Mouse (Mus musculus): Measurements from ENCODE around the gene Ppp2r5a. TPM values are rescaled to one million over a fixed set of nuclear protein-coding genes. Genes with fewer than 3 reads are reported as not detected.

The Ppp2r5a gene
- polyA plus RNA-seq, 1 experiment = 44.7 TPM

- TF ChIP-seq CTCF (IDR thresholded peaks at IDR 0.05; ENCODE audit: borderline replicate concordance, insufficient read depth, low read depth, low read length) (no peak), POLR2A (IDR thresholded peaks at IDR 0.05; ENCODE audit: borderline replicate concordance, insufficient read depth, low read length) (no peak)
- peaks cover 5% of the 10 kb centered on the region; the same call in 1 of the 2 replicates for H3K4me1 ChIP-seq (ENCODE audit: control insufficient read depth, insufficient read depth, low read length)
Measured at GRCm38 (mm10) chr1:191311296-191311898, 91.7 kb downstream of the Ppp2r5a start.

DNA sequence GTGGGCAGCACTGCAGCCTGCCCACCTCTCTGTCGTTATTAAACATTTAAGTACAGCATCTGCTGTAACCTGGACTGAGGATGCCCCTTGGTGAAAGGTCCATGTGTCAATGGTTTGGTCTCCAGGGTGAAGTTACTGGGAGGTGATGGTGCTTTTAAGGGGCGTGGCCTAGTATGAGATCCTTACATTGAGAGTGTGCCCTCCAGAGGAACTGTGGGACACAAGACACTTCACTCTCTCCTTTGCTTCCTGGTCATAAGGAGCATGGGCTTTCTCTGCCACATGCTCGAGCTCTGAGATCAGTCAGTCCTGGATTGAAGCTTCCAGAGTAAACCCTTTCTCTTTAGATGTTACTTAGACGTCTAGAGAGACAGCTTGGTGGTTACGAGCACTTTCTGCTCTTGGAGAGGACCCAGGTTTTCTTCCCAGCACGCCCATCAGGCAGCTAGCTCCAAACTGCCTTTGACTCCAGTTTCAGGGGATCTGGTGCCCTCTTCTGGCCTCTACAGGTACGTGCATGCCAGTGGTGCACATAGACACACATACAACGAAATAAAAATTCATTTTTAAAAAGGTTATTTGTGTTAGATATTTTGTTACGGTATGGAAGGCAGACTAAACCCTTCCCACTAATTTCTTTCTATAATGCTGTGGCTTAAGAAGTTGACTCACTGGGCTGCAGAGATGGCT, 95.2 kb downstream of the Ppp2r5a start:
- no peak for DNase-seq
- Histone ChIP-seq H3K27ac (ENCODE audit: insufficient read depth, low read length) (no peak overlapping the region), H3K4me1 (ENCODE audit: control insufficient read depth, insufficient read depth, low read length) (peaks cover under 1% of the 10 kb centered on the region; the same call in 1 of the 2 replicates), H3K27me3 (ENCODE audit: control insufficient read depth, insufficient read depth, low read length) (no peaks in the 10 kb centered on the region), H3K4me3 (replicated peaks; ENCODE audit: insufficient read depth, low read depth, low read length) (no peak overlapping the region)
- 76% methylated on average over 9 of the region's 9 CpGs for WGBS
- TF ChIP-seq POLR2A (IDR thresholded peaks at IDR 0.05; ENCODE audit: borderline replicate concordance, insufficient read depth, low read length) = no peak
- TF ChIP-seq CTCF (IDR thresholded peaks at IDR 0.05; ENCODE audit: borderline replicate concordance, insufficient read depth, low read depth, low read length) = peak; percentile 34; the same call in 1 of the 2 replicates

More at GRCm38 (mm10) chr1:191311296-191311898, 91.7 kb downstream of the Ppp2r5a start:
- H3K27ac ChIP-seq (ENCODE audit: insufficient read depth, low read length) = no peak overlapping the region
- no peak overlapping the region for H3K4me3 ChIP-seq (replicated peaks; ENCODE audit: insufficient read depth, low read depth, low read length)
- H3K27me3 ChIP-seq (ENCODE audit: control insufficient read depth, insufficient read depth, low read length) = no peaks in the 10 kb centered on the region
- no peak for DNase-seq
- WGBS = 72% methylated on average over 4 of the region's 4 CpGs

GRCm38 (mm10) chr1:191306316-191306715, 96.8 kb downstream of the Ppp2r5a start:
- no peak for DNase-seq
- H3K27ac ChIP-seq (ENCODE audit: insufficient read depth, low read length) = no peak overlapping the region
- H3K27me3 ChIP-seq (ENCODE audit: control insufficient read depth, insufficient read depth, low read length) = no peaks in the 10 kb centered on the region
- H3K4me1 ChIP-seq (ENCODE audit: control insufficient read depth, insufficient read depth, low read length) = no peaks in the 10 kb centered on the region
- TF ChIP-seq CTCF (IDR thresholded peaks at IDR 0.05; ENCODE audit: borderline replicate concordance, insufficient read depth, low read depth, low read length) (0 out of 2 replicates have a peak, but pooled peaks have one; percentile 4), POLR2A (IDR thresholded peaks at IDR 0.05; ENCODE audit: borderline replicate concordance, insufficient read depth, low read length) (no peak)
- 79% methylated on average over 9 of the region's 9 CpGs for WGBS
- H3K4me3 ChIP-seq (replicated peaks; ENCODE audit: insufficient read depth, low read depth, low read length) = no peak overlapping the region

GRCm38 (mm10) chr1:191305610-191306009, 97.5 kb downstream of the Ppp2r5a start:
- Histone ChIP-seq H3K4me3 (replicated peaks; ENCODE audit: insufficient read depth, low read depth, low read length) (no peak overlapping the region), H3K4me1 (ENCODE audit: control insufficient read depth, insufficient read depth, low read length) (no peaks in the 10 kb centered on the region), H3K27me3 (ENCODE audit: control insufficient read depth, insufficient read depth, low read length) (no peaks in the 10 kb centered on the region), H3K27ac (ENCODE audit: insufficient read depth, low read length) (no peak overlapping the region)
- WGBS = 45% methylated on average over 7 of the region's 7 CpGs
- TF ChIP-seq CTCF (IDR thresholded peaks at IDR 0.05; ENCODE audit: borderline replicate concordance, insufficient read depth, low read depth, low read length) (peak; percentile 54; the same call in 1 of the 2 replicates), POLR2A (IDR thresholded peaks at IDR 0.05; ENCODE audit: borderline replicate concordance, insufficient read depth, low read length) (no peak)
- no peak for DNase-seq

- TF ChIP-seq CTCF (IDR thresholded peaks at IDR 0.05; ENCODE audit: borderline replicate concordance, insufficient read depth, low read depth, low read length) = no peak
- no peak for TF ChIP-seq POLR2A (IDR thresholded peaks at IDR 0.05; ENCODE audit: borderline replicate concordance, insufficient read depth, low read length)
- WGBS = 73% methylated on average over 6 of the region's 6 CpGs
- Histone ChIP-seq H3K4me3 (replicated peaks; ENCODE audit: insufficient read depth, low read depth, low read length) (no peak overlapping the region), H3K27ac (ENCODE audit: insufficient read depth, low read length) (no peak overlapping the region), H3K4me1 (ENCODE audit: control insufficient read depth, insufficient read depth, low read length) (no peaks in the 10 kb centered on the region), H3K27me3 (ENCODE audit: control insufficient read depth, insufficient read depth, low read length) (no peaks in the 10 kb centered on the region)
- DNase-seq = no peak
Measured at GRCm38 (mm10) chr1:191304216-191304615, 98.9 kb downstream of the Ppp2r5a start.

DNA sequence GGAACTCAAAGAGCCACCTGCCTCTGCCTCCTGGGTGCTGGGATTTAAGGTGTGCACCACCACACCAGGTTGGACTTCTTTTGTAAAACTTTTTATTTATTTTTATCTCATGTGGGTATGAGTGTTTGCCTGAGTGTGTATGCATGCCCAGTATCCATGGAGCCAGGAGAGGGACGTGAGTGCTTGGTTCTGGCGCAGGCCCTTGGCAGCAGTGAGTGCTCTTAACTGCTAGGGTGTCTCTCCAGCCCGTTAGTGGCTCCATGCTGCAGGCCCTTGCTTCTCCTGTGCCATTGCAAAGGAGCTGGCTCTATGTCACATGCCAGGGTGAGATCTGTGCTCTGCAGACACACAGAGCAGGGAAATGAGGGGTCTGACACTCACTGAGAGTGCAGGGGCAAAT, 99.3 kb downstream of the Ppp2r5a start:
- H3K27ac ChIP-seq (ENCODE audit: insufficient read depth, low read length) = no peak overlapping the region
- H3K27me3 ChIP-seq (ENCODE audit: control insufficient read depth, insufficient read depth, low read length) = no peaks in the 10 kb centered on the region
- H3K4me3 ChIP-seq (replicated peaks; ENCODE audit: insufficient read depth, low read depth, low read length) = no peak overlapping the region
- TF ChIP-seq CTCF (IDR thresholded peaks at IDR 0.05; ENCODE audit: borderline replicate concordance, insufficient read depth, low read depth, low read length) = no peak
- TF ChIP-seq POLR2A (IDR thresholded peaks at IDR 0.05; ENCODE audit: borderline replicate concordance, insufficient read depth, low read length) = no peak
- H3K4me1 ChIP-seq (ENCODE audit: control insufficient read depth, insufficient read depth, low read length) = no peaks in the 10 kb centered on the region
- no peak for DNase-seq
- WGBS = 59% methylated on average over 3 of the region's 3 CpGs

Other genes with a start within 250 kb of the Ppp2r5a start
- not detected in 2 replicates for gene Fam71a, start 238.5 kb downstream of the Ppp2r5a start, polyA plus RNA-seq (2012; rRNA removed)
- gene Atf3, start 185.2 kb downstream of the Ppp2r5a start, polyA plus RNA-seq (2012; rRNA removed) = 1.00 and 1.1 TPM in 2 replicates
- 150 and 156 TPM in 2 replicates for gene Nenf, start 85.1 kb downstream of the Ppp2r5a start, polyA plus RNA-seq (2012; rRNA removed)
- 11.5 and 13.4 TPM in 2 replicates for gene Tmem206, start 77.4 kb downstream of the Ppp2r5a start, polyA plus RNA-seq (2012; rRNA removed)
- gene Dtl, start 172.3 kb upstream of the Ppp2r5a start, polyA plus RNA-seq (2012; rRNA removed) = 0.14 and 0.16 TPM in 2 replicates
- gene Ints7, start 172.4 kb upstream of the Ppp2r5a start, polyA plus RNA-seq (2012; rRNA removed) = 34.5 and 38.5 TPM in 2 replicates